Mouse (Mus musculus): ENCODE data around the gene Cdh4.

- TF ChIP-seq CTCF (IDR thresholded peaks at IDR 0.05; ENCODE audit: low read depth) (no peak), EP300 (IDR thresholded peaks at IDR 0.05; ENCODE audit: low read depth) (no peak)
These were observed 393.3 kb downstream of the Cdh4 start for GRCm38 (mm10) chr2:179835570-179835969.
